Mouse (Mus musculus) kidney, embryonic 16.5 days (tissue): Measurements from ENCODE around the gene Kcnmb2. TPM values are rescaled to one million over a fixed set of nuclear protein-coding genes. Genes with fewer than 3 reads are reported as not detected.
A peak's percentile ranks its signal among the peaks of the same experiment; 100 is the strongest.

Experiments used
- ATAC-seq: fragments of 200-750 bp; cut with Nextera tagmentation; 2 replicates; pipeline ENCODE4 v1.8.0; 2017; ENCODE audit warnings: moderate TSS enrichment; ENCODE audit not compliant: low FRiP score, low TSS enrichment
- H3K27ac ChIP-seq: fragments of 300-500 bp; sonication (generic); 2 replicates; pipeline ENCODE4 v1.5.1; 2014; ENCODE audit warnings: low read length
- H3K27me3 ChIP-seq: fragments of 300-500 bp; sonication (generic); 2 replicates; pipeline ENCODE4 v1.6.1; 2014; ENCODE audit warnings: low read length, control low read depth, mixed read lengths; ENCODE audit not compliant: insufficient read depth
- H3K36me3 ChIP-seq: fragments of 300-500 bp; sonication (generic); 2 replicates; pipeline ENCODE4 v1.6.1; 2014; ENCODE audit warnings: low read length, control low read depth, mixed read lengths; ENCODE audit not compliant: insufficient read depth
- H3K4me1 ChIP-seq: fragments of 300-500 bp; sonication (generic); 2 replicates; pipeline ENCODE4 v1.6.1; 2014; ENCODE audit warnings: low read length, control low read depth, mixed read lengths; ENCODE audit not compliant: insufficient read depth
- H3K4me2 ChIP-seq: fragments of 300-500 bp; sonication (generic); replicated peaks from 2 replicates; pipeline ENCODE4 v1.6.1; 2014; ENCODE audit warnings: low read depth, low read length
- H3K4me3 ChIP-seq: fragments of 300-500 bp; sonication (generic); 2 replicates; pipeline ENCODE4 v1.5.1; 2014; ENCODE audit warnings: mild to moderate bottlenecking, low read length
- H3K9ac ChIP-seq: fragments of 300-500 bp; sonication (generic); replicated peaks from 2 replicates; pipeline ENCODE4 v1.6.1; 2014; ENCODE audit warnings: low read length
- H3K9me3 ChIP-seq: fragments of 300-500 bp; sonication (generic); 2 replicates; pipeline ENCODE4 v1.6.1; 2016; ENCODE audit warnings: low read length, control low read depth
- WGBS: fragments of 180-500 bp; shearing (Covaris S2); extraction: QIAGEN DNeasy Blood & Tissue Kit; methylation state at CpG from one replicate; pipeline ENCODE4 v1.1.7; 2014; 5-methylcytosine and 5-hydroxymethylcytosine counted together
- polyA plus RNA-seq: library from polyadenylated mRNA; unstranded; fragments of >200 nt; fragmentation: Nextera tagmentation; extraction: Ambion mirVana; gene quantifications from 2 replicates; pipeline ENCODE4 v1.2.1, GENCODE M21; 2015

Kcnmb2 gene
- polyA plus RNA-seq, result 2.5 and 3.0 TPM in 2 replicates

GRCm38 (mm10) chr3:31902504-31903330, at the start of gene Kcnmb2:
Kcnmb2 (plus strand) TSS chr3:31902507.
- peak within 1 kb of the TSS; percentile 50 for H3K9ac ChIP-seq
- peak; percentile 28; the same call in 1 of the 2 replicates for ATAC-seq
- 3% methylated on average over 22 of the region's 22 CpGs for WGBS
- peak within 1 kb of the TSS; percentile 62 for H3K4me2 ChIP-seq
- peaks cover 29% of the 10 kb centered on the region for H3K4me1 ChIP-seq
- H3K27me3 ChIP-seq, result 0 out of 2 replicates have a peak, but pooled peaks cover 2% of the 10 kb centered on the region
- H3K9me3 ChIP-seq, result no peaks in the 10 kb centered on the region
- peak within 1 kb of the TSS; percentile 36; the same call in 1 of the 2 replicates for H3K27ac ChIP-seq
- no peaks in the 10 kb centered on the region for H3K36me3 ChIP-seq
- H3K4me3 ChIP-seq, result peak within 1 kb of the TSS; percentile 33

- ATAC-seq, result no peak
- no peaks in the 10 kb centered on the region for H3K9me3 ChIP-seq
- H3K4me3 ChIP-seq, result no peak overlapping the region
- H3K27me3 ChIP-seq, result no peaks in the 10 kb centered on the region
- H3K36me3 ChIP-seq, result no peaks in the 10 kb centered on the region
- no peak overlapping the region for H3K9ac ChIP-seq
- WGBS, result 53% methylated on average over 5 of the region's 5 CpGs
- no peak overlapping the region for H3K4me2 ChIP-seq
- no peak overlapping the region for H3K27ac ChIP-seq
- no peaks in the 10 kb centered on the region for H3K4me1 ChIP-seq
Observed at GRCm38 (mm10) chr3:31863522-31863921, 38.8 kb upstream of the Kcnmb2 start.

DNA sequence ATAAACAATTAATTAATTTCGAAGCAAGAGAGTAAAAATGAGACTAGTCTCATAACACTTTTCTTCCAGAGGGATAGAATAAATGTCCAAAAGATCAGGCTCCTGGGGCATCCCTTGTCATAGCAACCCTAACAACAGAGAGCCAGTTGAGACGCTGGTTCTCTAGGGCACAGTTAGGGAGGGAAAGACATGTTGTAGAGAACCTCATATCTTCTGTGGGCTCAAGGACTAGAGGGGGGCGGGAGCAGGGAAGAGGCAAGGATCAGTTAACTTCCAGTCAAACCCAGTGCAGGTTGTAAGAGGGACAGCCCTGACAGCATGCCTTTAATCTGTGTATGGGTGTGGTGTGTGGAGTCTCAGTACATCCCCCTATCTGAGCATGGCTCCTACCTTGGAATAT, 38.2 kb upstream of the Kcnmb2 start:
- Histone ChIP-seq H3K27me3 (no peaks in the 10 kb centered on the region), H3K36me3 (no peaks in the 10 kb centered on the region), H3K9ac (no peak overlapping the region), H3K27ac (no peak overlapping the region), H3K9me3 (no peaks in the 10 kb centered on the region), H3K4me3 (no peak overlapping the region), H3K4me1 (no peaks in the 10 kb centered on the region), H3K4me2 (no peak overlapping the region)
- WGBS, result 85% methylated on average over 3 of the region's 3 CpGs
- ATAC-seq, result no peak

- 72% methylated on average over 3 of the region's 3 CpGs for WGBS
- H3K27me3 ChIP-seq, result no peaks in the 10 kb centered on the region
Observed at GRCm38 (mm10) chr3:31871461-31871860, 30.8 kb upstream of the Kcnmb2 start.

DNA sequence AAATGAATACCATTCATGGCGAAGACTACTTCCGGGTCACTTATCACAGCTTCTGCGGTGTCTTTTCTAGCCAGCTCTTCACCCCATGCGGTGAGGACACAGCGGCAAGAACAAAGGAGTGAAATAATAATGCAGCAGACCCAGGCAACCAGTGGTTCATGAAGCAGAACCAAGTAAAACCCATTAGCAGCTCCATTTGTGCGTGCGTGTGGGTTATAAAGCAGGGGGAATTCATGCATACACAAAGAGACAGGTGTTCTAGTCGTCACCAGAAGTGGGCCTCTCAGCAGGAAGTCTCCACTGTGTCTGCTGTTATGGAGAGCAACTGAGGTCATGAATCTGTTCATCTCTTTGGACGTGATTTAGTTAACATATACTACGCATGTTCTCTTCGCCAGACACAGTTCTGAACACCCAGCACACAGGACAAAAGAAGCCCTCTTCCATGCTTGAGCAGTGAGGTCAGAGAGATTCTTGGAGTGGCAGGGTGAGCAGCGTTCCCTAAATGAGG, 19.6 kb upstream of the Kcnmb2 start:
- Histone ChIP-seq H3K36me3 (no peaks in the 10 kb centered on the region), H3K9ac (no peak overlapping the region), H3K4me3 (no peak overlapping the region), H3K4me1 (no peaks in the 10 kb centered on the region), H3K27ac (no peak overlapping the region; the same call in 1 of the 2 replicates), H3K9me3 (peaks cover 6% of the 10 kb centered on the region; the same call in 1 of the 2 replicates), H3K27me3 (no peaks in the 10 kb centered on the region), H3K4me2 (no peak overlapping the region; the same call in 1 of the 2 replicates)
- peak; percentile 73 for ATAC-seq
- 47% methylated on average over 12 of the region's 12 CpGs for WGBS

More at GRCm38 (mm10) chr3:31871461-31871860, 30.8 kb upstream of the Kcnmb2 start:
- Histone ChIP-seq H3K27ac (no peak overlapping the region), H3K36me3 (no peaks in the 10 kb centered on the region), H3K4me3 (no peak overlapping the region), H3K4me2 (no peak overlapping the region), H3K4me1 (no peaks in the 10 kb centered on the region), H3K9me3 (no peaks in the 10 kb centered on the region), H3K9ac (no peak overlapping the region)
- no peak; the same call in 1 of the 2 replicates for ATAC-seq

- Histone ChIP-seq H3K27me3 (no peaks in the 10 kb centered on the region), H3K36me3 (no peaks in the 10 kb centered on the region), H3K4me1 (no peaks in the 10 kb centered on the region), H3K4me3 (no peak overlapping the region), H3K4me2 (no peak overlapping the region), H3K27ac (no peak overlapping the region), H3K9ac (no peak overlapping the region), H3K9me3 (no peaks in the 10 kb centered on the region)
- 26% methylated on average over 2 of the region's 2 CpGs for WGBS
- ATAC-seq, result peak; percentile 63; the same call in 1 of the 2 replicates
Observed at GRCm38 (mm10) chr3:31892653-31893052, 9.7 kb upstream of the Kcnmb2 start.

DNA sequence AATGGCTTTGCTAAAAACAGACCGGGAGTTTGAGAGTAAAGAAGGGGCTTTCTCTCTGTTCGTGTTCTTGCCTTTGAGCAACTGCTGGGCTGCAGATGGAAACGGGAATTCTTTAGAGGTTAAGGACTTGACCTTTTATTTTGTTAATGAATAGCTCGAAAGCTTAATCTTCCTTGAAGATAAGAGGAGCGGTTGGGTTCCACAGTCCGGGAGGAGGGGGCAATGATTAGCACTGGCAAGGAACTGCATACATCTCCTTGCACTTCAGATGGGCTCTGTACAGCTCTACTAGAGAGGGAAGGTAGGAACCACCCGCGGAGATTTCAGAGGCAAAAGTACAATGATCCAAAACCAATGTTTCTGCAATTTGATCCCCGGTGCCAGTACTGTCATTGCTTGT, 1.2 kb downstream of the Kcnmb2 start:
- peak overlapping the region; percentile 36; the same call in 1 of the 2 replicates for H3K27ac ChIP-seq
- peaks cover 29% of the 10 kb centered on the region for H3K4me1 ChIP-seq
- peak overlapping the region; percentile 62 for H3K4me2 ChIP-seq
- WGBS, result 3% methylated on average over 9 of the region's 9 CpGs
- H3K9me3 ChIP-seq, result no peaks in the 10 kb centered on the region
- H3K9ac ChIP-seq, result no peak overlapping the region
- H3K27me3 ChIP-seq, result 0 out of 2 replicates have a peak, but pooled peaks cover 2% of the 10 kb centered on the region
- peak; percentile 86 for ATAC-seq
- no peaks in the 10 kb centered on the region for H3K36me3 ChIP-seq
- peak overlapping the region; percentile 33 for H3K4me3 ChIP-seq

DNA sequence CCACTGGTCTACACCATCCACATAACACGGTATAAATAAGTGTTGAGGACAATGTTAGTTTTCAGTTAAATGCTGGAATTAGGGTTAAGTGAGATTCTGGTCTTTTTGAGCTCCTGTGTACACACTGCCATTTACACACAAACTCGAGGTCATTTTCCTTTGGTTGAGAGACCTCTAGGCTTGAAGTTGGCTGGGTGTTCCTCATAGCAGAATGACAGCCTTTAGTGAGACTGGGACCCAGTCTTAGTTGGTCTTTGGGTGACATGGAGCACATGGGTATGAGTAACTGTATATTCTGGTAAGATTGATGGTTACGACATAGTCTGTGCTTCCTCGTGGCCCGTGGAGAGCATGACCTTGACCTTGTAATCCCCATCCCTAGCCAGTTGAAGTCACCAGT, 1.8 kb downstream of the Kcnmb2 start:
- peaks cover 29% of the 10 kb centered on the region for H3K4me1 ChIP-seq
- no peak overlapping the region; the same call in 1 of the 2 replicates for H3K27ac ChIP-seq
- no peak overlapping the region for H3K4me3 ChIP-seq
- H3K9ac ChIP-seq, result no peak overlapping the region
- WGBS, result 28% methylated on average over 5 of the region's 5 CpGs
- no peaks in the 10 kb centered on the region for H3K36me3 ChIP-seq
- H3K4me2 ChIP-seq, result no peak overlapping the region
- H3K9me3 ChIP-seq, result no peaks in the 10 kb centered on the region
- ATAC-seq, result no peak
- H3K27me3 ChIP-seq, result 0 out of 2 replicates have a peak, but pooled peaks cover 2% of the 10 kb centered on the region

- Histone ChIP-seq H3K36me3 (no peaks in the 10 kb centered on the region), H3K4me3 (no peak overlapping the region), H3K4me1 (peaks cover 14% of the 10 kb centered on the region; the same call in 1 of the 2 replicates), H3K4me2 (no peak overlapping the region), H3K9me3 (no peaks in the 10 kb centered on the region), H3K27me3 (no peaks in the 10 kb centered on the region), H3K27ac (no peak overlapping the region), H3K9ac (no peak overlapping the region)
- 49% methylated on average over 5 of the region's 5 CpGs for WGBS
- ATAC-seq, result no peak
Observed at GRCm38 (mm10) chr3:31911168-31911567, 8.9 kb downstream of the Kcnmb2 start.
